Mouse (Mus musculus): ENCODE measurements around the gene Pvr.

Pvr gene

GRCm38 (mm10) chr7:19875948-19876682 lies 44.8 kb downstream of the Pvr start:
- in situ Hi-C loops (cut with MseI, MboI), result loop anchor here in 1 of 2 experiments (5.0 kb wide), 1 partner anchor 34 kb away; no protein-coding TSS in a partner anchor

DNA sequence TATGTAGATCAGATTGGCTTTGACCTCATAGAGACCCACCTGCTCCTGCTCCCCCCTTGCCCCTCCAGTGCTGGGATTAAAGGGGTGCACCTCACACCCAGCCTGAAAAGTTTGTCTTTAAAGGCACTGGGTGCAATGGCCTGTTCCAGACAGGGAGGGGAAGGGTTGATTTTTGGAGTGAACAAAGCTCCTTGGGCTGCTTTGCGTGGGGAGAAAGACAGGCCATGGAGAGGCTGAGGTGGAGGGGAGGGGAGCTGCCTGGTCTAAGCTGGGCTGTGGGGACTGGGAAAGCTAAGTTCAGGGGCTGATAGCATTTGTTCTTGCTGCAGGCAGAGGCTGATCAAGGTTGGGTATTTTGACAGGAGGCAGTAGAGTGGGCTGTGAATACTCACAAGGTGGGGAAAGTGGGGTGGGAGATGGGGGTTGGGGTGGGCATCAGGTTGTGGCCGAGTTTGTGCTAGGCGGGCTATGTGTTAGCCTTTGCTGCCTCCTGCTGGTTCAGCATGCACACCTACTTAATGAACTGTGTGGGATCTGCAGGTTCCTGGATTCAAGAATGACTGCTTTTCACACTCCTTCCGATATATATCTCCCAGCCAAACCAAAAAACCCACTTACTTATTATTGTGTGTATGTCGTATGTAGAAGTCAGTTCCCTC lies 48.9 kb downstream of the Pvr start:
- in situ Hi-C loops (cut with MseI, MboI), result loop anchor here (5.0 kb wide), 1 partner anchor 70 kb away; no protein-coding TSS in a partner anchor

GRCm38 (mm10) chr7:19871137-19871621 lies 49.8 kb downstream of the Pvr start:
- in situ Hi-C loops (cut with MseI, MboI), result loop anchor here (5.0 kb wide), 1 partner anchor 69 kb away; no protein-coding TSS in a partner anchor

- in situ Hi-C loops (cut with MseI, MboI), result no loop called here
These were observed 53.1 kb downstream of the Pvr start for GRCm38 (mm10) chr7:19867751-19868399.

GRCm38 (mm10) chr7:19866490-19866889 lies 54.5 kb downstream of the Pvr start:
- in situ Hi-C loops (cut with MseI, MboI), result no loop called here

DNA sequence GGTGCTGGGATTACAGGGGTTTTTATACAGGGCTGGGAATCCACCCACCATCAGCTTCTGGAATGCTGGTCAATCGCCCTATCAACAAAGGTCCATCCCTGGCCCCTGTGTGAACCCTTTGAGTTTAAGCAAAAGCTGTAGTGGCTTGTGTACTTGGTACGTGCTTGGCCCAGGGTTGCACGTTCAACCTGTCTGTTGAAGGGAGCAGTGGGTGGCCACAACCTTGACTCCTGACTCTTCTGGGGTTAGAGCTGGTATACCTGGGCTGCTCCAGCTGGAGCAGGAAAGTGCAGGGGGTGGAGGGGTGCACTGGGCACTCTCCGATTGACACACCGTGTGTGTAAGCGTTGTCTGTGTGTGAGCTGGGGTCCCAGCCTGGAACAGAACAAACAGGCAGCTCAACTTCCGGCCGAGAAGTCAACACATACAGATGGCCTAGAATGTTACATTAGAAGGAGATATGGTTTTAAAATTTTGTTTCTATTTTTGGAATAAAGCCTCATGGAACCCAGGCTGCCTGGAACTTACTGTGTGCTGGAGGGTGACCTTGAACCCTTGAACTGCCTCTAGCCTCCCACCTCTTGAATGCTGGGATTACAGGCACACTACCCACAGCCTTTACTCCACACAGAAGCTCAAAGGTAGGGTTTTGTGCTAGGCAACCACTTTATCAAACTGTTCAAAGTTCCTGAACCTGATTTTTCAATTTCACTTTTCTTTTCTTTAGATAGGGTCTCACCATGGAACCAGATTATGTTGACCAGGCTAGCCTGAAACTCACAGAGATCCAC lies 55.5 kb downstream of the Pvr start:
- in situ Hi-C loops (cut with MseI, MboI), result no loop called here

- in situ Hi-C loops (cut with MseI, MboI), result no loop called here
These were observed 56.7 kb downstream of the Pvr start for GRCm38 (mm10) chr7:19864241-19864640.

GRCm38 (mm10) chr7:19861199-19861598 lies 59.8 kb downstream of the Pvr start, which contains the start of gene Ceacam16:
Gene Ceacam16 (minus strand): TSS chr7:19861299.
- in situ Hi-C loops (cut with MseI, MboI), result no loop called here

- in situ Hi-C loops (cut with MseI, MboI), result no loop called here
These were observed 61.2 kb downstream of the Pvr start for GRCm38 (mm10) chr7:19859740-19860139.

- in situ Hi-C loops (cut with MseI, MboI), result no loop called here
These were observed 64.7 kb downstream of the Pvr start for GRCm38 (mm10) chr7:19856283-19856682.

DNA sequence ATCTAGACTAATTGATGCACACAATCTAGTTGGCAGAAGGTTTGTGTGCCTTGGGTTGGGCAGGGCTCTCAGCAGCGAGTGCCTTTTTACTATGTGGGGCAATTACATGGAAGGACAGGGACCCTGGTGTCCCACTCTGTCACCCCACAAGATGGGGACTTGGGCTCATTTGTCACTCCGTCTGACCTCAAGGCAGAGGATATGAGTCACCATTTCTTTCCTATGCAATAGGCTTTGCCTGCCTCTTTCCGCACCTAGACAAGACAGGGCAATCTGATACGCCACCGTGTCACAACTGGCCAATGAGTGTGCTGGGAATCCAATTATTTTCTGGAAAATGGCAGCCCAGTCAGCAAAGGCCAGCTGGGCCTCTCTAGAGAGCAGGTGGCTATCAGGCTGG lies 65.3 kb downstream of the Pvr start:
- in situ Hi-C loops (cut with MseI, MboI), result no loop called here

All from mouse trophoblast stem cell (cell line).